Mouse (Mus musculus): ENCODE measurements around the gene Stub1. TPM values are rescaled to one million over a fixed set of nuclear protein-coding genes. Genes with fewer than 3 reads are reported as not detected.

Stub1 gene
- total and polyA plus RNA-seq, 2 experiments from 2014 or later = 248 to 374 TPM

DNA sequence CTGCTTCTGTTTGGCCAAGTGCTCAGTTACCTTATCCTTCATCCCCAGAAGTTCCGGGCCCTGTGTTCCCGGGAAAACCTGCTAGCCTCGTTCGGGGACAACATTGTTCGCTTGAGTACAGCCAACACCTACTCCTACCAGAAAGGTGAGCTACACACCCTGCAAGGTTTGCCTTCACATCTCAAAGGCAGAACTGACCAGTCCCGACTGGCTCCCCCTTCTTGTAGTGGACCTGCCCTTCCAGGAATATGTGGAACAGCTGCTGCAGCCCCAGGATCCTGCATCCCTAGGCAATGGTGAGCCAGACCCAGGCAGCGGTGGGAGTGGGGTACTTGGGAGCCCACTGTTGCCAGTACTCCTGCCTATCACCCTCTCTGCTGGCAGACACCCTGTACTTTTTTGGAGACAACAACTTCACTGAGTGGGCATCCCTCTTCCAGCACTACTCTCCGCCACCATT, 3.6 kb downstream of the Stub1 start:
- no peak for ATAC-seq (ENCODE audit: low FRiP score)
- Histone ChIP-seq H3K9me3 (ENCODE audit: low read length) (no peaks in the 10 kb centered on the region), H3K4me1 (ENCODE audit: insufficient read depth, low read length) (peaks cover 28% of the 10 kb centered on the region), H3K9ac (replicated peaks; ENCODE audit: low read length, poor library complexity, severe bottlenecking) (peak overlapping the region; percentile 78), H3K4me3 (ENCODE audit: low read depth, low read length) (peak overlapping the region; percentile 55), H3K27me3 (ENCODE audit: insufficient read depth, low read length) (no peaks in the 10 kb centered on the region), H3K36me3 (ENCODE audit: insufficient read depth, low read length) (peaks cover 37% of the 10 kb centered on the region), H3K27ac (ENCODE audit: low read depth, low read length) (peak overlapping the region; percentile 95), H3K4me2 (ENCODE audit: low read depth, low read length, poor library complexity, severe bottlenecking) (peak overlapping the region; percentile 72)
- DNase-seq (ENCODE audit: low spot score) = no peak
- 47% methylated on average over 8 of the region's 8 CpGs for WGBS
- TF ChIP-seq CTCF (IDR thresholded peaks at IDR 0.05) = no peak

DNA sequence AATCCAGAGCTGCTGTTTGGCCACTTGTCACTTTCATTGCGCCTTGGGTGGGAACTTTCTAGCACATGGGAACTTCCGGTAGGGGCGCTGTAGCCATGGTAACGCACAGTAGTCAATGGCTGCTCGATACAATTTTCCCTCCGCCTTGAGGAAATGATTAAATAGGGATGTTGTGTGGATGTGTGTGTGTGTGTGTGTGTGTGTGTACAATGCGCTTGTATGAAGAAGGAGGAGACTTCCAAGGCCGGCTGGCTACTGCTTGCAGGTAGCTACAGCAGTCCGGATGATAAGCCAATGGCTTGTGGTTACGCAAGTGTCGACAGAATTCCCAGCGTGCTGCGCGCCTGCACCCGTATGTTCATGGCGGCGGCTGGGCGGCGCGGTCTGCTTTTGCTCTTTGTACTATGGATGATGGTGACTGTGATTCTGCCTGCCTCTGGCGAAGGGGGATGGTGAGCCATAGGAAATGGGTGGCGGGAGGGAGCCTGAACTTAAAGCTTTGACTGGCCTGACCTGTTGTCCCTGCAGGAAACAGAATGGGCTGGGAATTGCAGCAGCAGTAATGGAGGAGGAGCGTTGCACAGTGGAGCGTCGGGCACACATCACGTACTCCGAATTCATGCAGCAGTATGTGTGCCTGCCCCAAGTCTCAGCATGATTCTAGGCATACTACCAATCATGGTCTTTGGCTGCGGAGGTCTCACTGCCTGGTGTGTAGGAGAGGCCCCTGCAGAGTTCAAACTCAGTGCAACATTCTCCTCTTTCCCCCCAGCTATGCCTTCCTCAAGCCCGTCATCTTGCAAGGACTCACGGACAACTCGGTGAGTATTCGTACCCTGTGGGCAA, 4.3 kb downstream of the Stub1 start, which contains the start of gene Jmjd8:
Jmjd8 (plus strand) TSS at position 156 of the 846 bp plus-strand sequence.
- H3K4me1 ChIP-seq (ENCODE audit: insufficient read depth, low read length) = peaks cover 28% of the 10 kb centered on the region
- H3K9me3 ChIP-seq (ENCODE audit: low read length) = no peaks in the 10 kb centered on the region

DNA sequence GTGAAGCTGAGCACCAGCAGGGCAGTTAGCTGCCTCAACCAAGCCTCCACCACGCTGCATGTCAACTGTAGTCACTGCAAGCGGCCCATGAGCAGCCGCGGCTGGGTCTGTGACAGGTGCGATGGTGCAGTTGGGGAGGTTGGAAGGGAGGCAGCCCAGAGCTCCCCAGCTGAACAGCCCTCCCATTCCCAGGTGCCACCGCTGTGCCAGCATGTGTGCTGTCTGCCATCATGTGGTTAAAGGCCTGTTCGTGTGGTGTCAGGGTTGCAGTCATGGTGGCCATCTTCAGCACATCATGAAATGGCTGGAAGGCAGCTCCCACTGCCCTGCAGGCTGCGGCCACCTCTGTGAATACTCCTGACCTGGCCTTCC, 5.0 kb downstream of the Stub1 start:
- ATAC-seq (ENCODE audit: low FRiP score) = no peak
- DNase-seq (ENCODE audit: low spot score) = no peak
- WGBS = 83% methylated on average over 8 of the region's 8 CpGs

More for the DNA sequence above, 4.3 kb downstream of the Stub1 start, which contains the start of gene Jmjd8:
- peak within 1 kb of the TSS; percentile 55 for H3K4me3 ChIP-seq (ENCODE audit: low read depth, low read length)
- H3K27ac ChIP-seq (ENCODE audit: low read depth, low read length) = peak within 1 kb of the TSS; percentile 95
- 1% methylated on average over 32 of the region's 32 CpGs for WGBS
- DNase-seq (ENCODE audit: low spot score) (peak; percentile 95), ATAC-seq (ENCODE audit: low FRiP score) (peak; percentile 58)
- peak within 1 kb of the TSS; percentile 72 for H3K4me2 ChIP-seq (ENCODE audit: low read depth, low read length, poor library complexity, severe bottlenecking)
- H3K9ac ChIP-seq (replicated peaks; ENCODE audit: low read length, poor library complexity, severe bottlenecking) = peak within 1 kb of the TSS; percentile 78
- no peaks in the 10 kb centered on the region for H3K27me3 ChIP-seq (ENCODE audit: insufficient read depth, low read length)
- peak; percentile 79 for TF ChIP-seq CTCF (IDR thresholded peaks at IDR 0.05)
- H3K36me3 ChIP-seq (ENCODE audit: insufficient read depth, low read length) = peaks cover 37% of the 10 kb centered on the region

GRCm38 (mm10) chr17:25827546-25828222, 5.5 kb downstream of the Stub1 start:
- Histone ChIP-seq H3K4me2 (ENCODE audit: low read depth, low read length, poor library complexity, severe bottlenecking) (no peak overlapping the region), H3K27ac (ENCODE audit: low read depth, low read length) (no peak overlapping the region), H3K9me3 (ENCODE audit: low read length) (no peaks in the 10 kb centered on the region), H3K36me3 (ENCODE audit: insufficient read depth, low read length) (peaks cover 37% of the 10 kb centered on the region), H3K9ac (replicated peaks; ENCODE audit: low read length, poor library complexity, severe bottlenecking) (0 out of 2 replicates have a peak overlapping the region, but pooled peaks have one; percentile 78), H3K4me1 (ENCODE audit: insufficient read depth, low read length) (peaks cover 29% of the 10 kb centered on the region), H3K27me3 (ENCODE audit: insufficient read depth, low read length) (no peaks in the 10 kb centered on the region), H3K4me3 (ENCODE audit: low read depth, low read length) (no peak overlapping the region)
- TF ChIP-seq CTCF (IDR thresholded peaks at IDR 0.05) = no peak
- DNase-seq (ENCODE audit: low spot score) (no peak), ATAC-seq (ENCODE audit: low FRiP score) (no peak)
- 94% methylated on average over 22 of the region's 22 CpGs for WGBS

More for the DNA sequence above, 5.0 kb downstream of the Stub1 start:
- H3K27me3 ChIP-seq (ENCODE audit: insufficient read depth, low read length) = no peaks in the 10 kb centered on the region
- TF ChIP-seq CTCF (IDR thresholded peaks at IDR 0.05) = no peak
- H3K27ac ChIP-seq (ENCODE audit: low read depth, low read length) = peak overlapping the region; percentile 95
- peak overlapping the region; percentile 55 for H3K4me3 ChIP-seq (ENCODE audit: low read depth, low read length)
- H3K4me1 ChIP-seq (ENCODE audit: insufficient read depth, low read length) = peaks cover 29% of the 10 kb centered on the region
- H3K9me3 ChIP-seq (ENCODE audit: low read length) = no peaks in the 10 kb centered on the region
- H3K4me2 ChIP-seq (ENCODE audit: low read depth, low read length, poor library complexity, severe bottlenecking) = peak overlapping the region; percentile 72
- peak overlapping the region; percentile 78; the same call in 1 of the 2 replicates for H3K9ac ChIP-seq (replicated peaks; ENCODE audit: low read length, poor library complexity, severe bottlenecking)
- H3K36me3 ChIP-seq (ENCODE audit: insufficient read depth, low read length) = peaks cover 37% of the 10 kb centered on the region

DNA sequence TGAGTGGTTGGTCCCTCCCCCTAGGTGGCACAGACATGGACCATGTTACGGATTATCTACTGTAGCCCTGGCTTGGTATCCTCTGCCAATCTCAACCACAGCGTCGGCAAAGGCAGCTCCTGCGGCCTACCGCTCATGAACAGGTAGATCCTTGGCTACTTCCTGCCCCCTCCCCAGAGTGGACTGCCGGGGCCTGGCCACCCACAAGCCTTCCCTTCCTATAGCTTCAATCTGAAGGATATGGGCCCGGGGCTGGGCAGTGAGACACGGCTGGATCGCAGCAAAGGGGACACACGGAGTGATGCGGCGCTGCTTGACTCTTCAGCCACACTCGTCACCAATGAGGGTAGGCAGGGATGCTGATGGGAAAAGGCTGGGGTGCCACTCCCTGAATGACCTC, 6.2 kb downstream of the Stub1 start:
- Histone ChIP-seq H3K4me1 (ENCODE audit: insufficient read depth, low read length) (peaks cover 29% of the 10 kb centered on the region), H3K9me3 (ENCODE audit: low read length) (no peaks in the 10 kb centered on the region), H3K4me3 (ENCODE audit: low read depth, low read length) (no peak overlapping the region), H3K27me3 (ENCODE audit: insufficient read depth, low read length) (no peaks in the 10 kb centered on the region), H3K4me2 (ENCODE audit: low read depth, low read length, poor library complexity, severe bottlenecking) (no peak overlapping the region), H3K36me3 (ENCODE audit: insufficient read depth, low read length) (peaks cover 37% of the 10 kb centered on the region), H3K27ac (ENCODE audit: low read depth, low read length) (no peak overlapping the region), H3K9ac (replicated peaks; ENCODE audit: low read length, poor library complexity, severe bottlenecking) (0 out of 2 replicates have a peak overlapping the region, but pooled peaks have one; percentile 19)
- DNase-seq (ENCODE audit: low spot score) = no peak
- ATAC-seq (ENCODE audit: low FRiP score) = no peak
- TF ChIP-seq CTCF (IDR thresholded peaks at IDR 0.05) = no peak
- 95% methylated on average over 13 of the region's 13 CpGs for WGBS
